Mouse (Mus musculus) liver, adult 2 months (tissue): ENCODE data around the gene Cyb5rl.

ENCODE experiments used
- CTCF ChIP-seq: fragments of 200-500 bp; IDR thresholded peaks from 2 replicates; pipeline ENCODE4 v1.5.1; 2011; ENCODE audit warnings: low read depth, low read length, control low read depth
- POLR2A ChIP-seq: fragments of 200-500 bp; IDR thresholded peaks from 2 replicates; pipeline ENCODE4 v1.6.1; 2011; ENCODE audit warnings: low read length, control low read depth; ENCODE audit not compliant: insufficient read depth; ENCODE audit errors: extremely low read depth

- TF ChIP-seq CTCF (no peak), POLR2A (no peak)
These were observed 32.2 kb downstream of the Cyb5rl start for GRCm38 (mm10) chr4:107098791-107099525.
